Mouse (Mus musculus): ENCODE measurements at regions not wholly inside any gene's neighbourhood (a gene's known extent, or its start where the extent isn't known, plus 50 kb on each side); places are given as distances from the start of the nearest gene placed in this dataset.

GRCm38 (mm10) chr8:92605631-92606030, 68.5 kb upstream of the Irx6 start:
- no peak for ATAC-seq (ENCODE audit: insufficient number of reproducible peaks, insufficient read depth, low FRiP score, low read depth)
- Histone ChIP-seq H3K4me2 (replicated peaks; ENCODE audit: low read depth, low read length) (no peak overlapping the region), H3K9me3 (ENCODE audit: control insufficient read depth, low read depth, low read length) (no peaks in the 10 kb centered on the region), H3K9ac (replicated peaks; ENCODE audit: low read depth, low read length) (no peak overlapping the region), H3K36me3 (ENCODE audit: control insufficient read depth, insufficient read depth, low read length) (no peaks in the 10 kb centered on the region), H3K4me1 (ENCODE audit: control insufficient read depth, insufficient read depth, low read length) (no peaks in the 10 kb centered on the region), H3K27me3 (ENCODE audit: control insufficient read depth, insufficient read depth, low read length) (no peaks in the 10 kb centered on the region), H3K4me3 (ENCODE audit: low read depth, low read length) (no peak overlapping the region), H3K27ac (ENCODE audit: low read length) (no peak overlapping the region)
- 92% methylated on average over 5 of the region's 5 CpGs for WGBS

- no peak for ATAC-seq (ENCODE audit: insufficient number of reproducible peaks, insufficient read depth, low FRiP score, low read depth)
- Histone ChIP-seq H3K9me3 (ENCODE audit: control insufficient read depth, low read depth, low read length) (no peaks in the 10 kb centered on the region), H3K4me3 (ENCODE audit: low read depth, low read length) (no peak overlapping the region), H3K36me3 (ENCODE audit: control insufficient read depth, insufficient read depth, low read length) (no peaks in the 10 kb centered on the region), H3K27ac (ENCODE audit: low read length) (no peak overlapping the region), H3K4me2 (replicated peaks; ENCODE audit: low read depth, low read length) (no peak overlapping the region), H3K9ac (replicated peaks; ENCODE audit: low read depth, low read length) (no peak overlapping the region), H3K4me1 (ENCODE audit: control insufficient read depth, insufficient read depth, low read length) (no peaks in the 10 kb centered on the region), H3K27me3 (ENCODE audit: control insufficient read depth, insufficient read depth, low read length) (no peaks in the 10 kb centered on the region)
- 75% methylated on average over 6 of the region's 6 CpGs for WGBS
These were observed 66.5 kb upstream of the Irx6 start for GRCm38 (mm10) chr8:92607604-92608003.

GRCm38 (mm10) chr8:92609908-92610307, 64.2 kb upstream of the Irx6 start:
- Histone ChIP-seq H3K36me3 (ENCODE audit: control insufficient read depth, insufficient read depth, low read length) (no peaks in the 10 kb centered on the region), H3K27ac (ENCODE audit: low read length) (no peak overlapping the region), H3K27me3 (ENCODE audit: control insufficient read depth, insufficient read depth, low read length) (no peaks in the 10 kb centered on the region), H3K9ac (replicated peaks; ENCODE audit: low read depth, low read length) (no peak overlapping the region), H3K4me1 (ENCODE audit: control insufficient read depth, insufficient read depth, low read length) (no peaks in the 10 kb centered on the region), H3K4me3 (ENCODE audit: low read depth, low read length) (no peak overlapping the region), H3K9me3 (ENCODE audit: control insufficient read depth, low read depth, low read length) (no peaks in the 10 kb centered on the region), H3K4me2 (replicated peaks; ENCODE audit: low read depth, low read length) (no peak overlapping the region)
- no peak for ATAC-seq (ENCODE audit: insufficient number of reproducible peaks, insufficient read depth, low FRiP score, low read depth)
- WGBS = 72% methylated on average over 2 of the region's 2 CpGs

GRCm38 (mm10) chr8:92610487-92611059, 63.5 kb upstream of the Irx6 start:
- Histone ChIP-seq H3K9me3 (ENCODE audit: control insufficient read depth, low read depth, low read length) (no peaks in the 10 kb centered on the region), H3K4me3 (ENCODE audit: low read depth, low read length) (no peak overlapping the region), H3K4me1 (ENCODE audit: control insufficient read depth, insufficient read depth, low read length) (no peaks in the 10 kb centered on the region), H3K9ac (replicated peaks; ENCODE audit: low read depth, low read length) (no peak overlapping the region), H3K27ac (ENCODE audit: low read length) (no peak overlapping the region), H3K4me2 (replicated peaks; ENCODE audit: low read depth, low read length) (no peak overlapping the region), H3K27me3 (ENCODE audit: control insufficient read depth, insufficient read depth, low read length) (no peaks in the 10 kb centered on the region), H3K36me3 (ENCODE audit: control insufficient read depth, insufficient read depth, low read length) (no peaks in the 10 kb centered on the region)
- 49% methylated on average over 6 of the region's 6 CpGs for WGBS
- ATAC-seq (ENCODE audit: insufficient number of reproducible peaks, insufficient read depth, low FRiP score, low read depth) = 0 out of 2 replicates have a peak, but pooled peaks have one; percentile 28

- Histone ChIP-seq H3K4me3 (ENCODE audit: low read depth, low read length) (no peak overlapping the region), H3K36me3 (ENCODE audit: control insufficient read depth, insufficient read depth, low read length) (no peaks in the 10 kb centered on the region), H3K4me2 (replicated peaks; ENCODE audit: low read depth, low read length) (no peak overlapping the region), H3K4me1 (ENCODE audit: control insufficient read depth, insufficient read depth, low read length) (no peaks in the 10 kb centered on the region), H3K9me3 (ENCODE audit: control insufficient read depth, low read depth, low read length) (no peaks in the 10 kb centered on the region), H3K9ac (replicated peaks; ENCODE audit: low read depth, low read length) (no peak overlapping the region), H3K27ac (ENCODE audit: low read length) (no peak overlapping the region), H3K27me3 (ENCODE audit: control insufficient read depth, insufficient read depth, low read length) (no peaks in the 10 kb centered on the region)
- no peak for ATAC-seq (ENCODE audit: insufficient number of reproducible peaks, insufficient read depth, low FRiP score, low read depth)
- 33% methylated on average over 4 of the region's 4 CpGs for WGBS
These were observed 60.6 kb upstream of the Irx6 start for GRCm38 (mm10) chr8:92613486-92613885.

- Histone ChIP-seq H3K9ac (replicated peaks; ENCODE audit: low read depth, low read length) (no peak overlapping the region), H3K4me3 (ENCODE audit: low read depth, low read length) (no peak overlapping the region), H3K27ac (ENCODE audit: low read length) (no peak overlapping the region), H3K27me3 (ENCODE audit: control insufficient read depth, insufficient read depth, low read length) (no peaks in the 10 kb centered on the region), H3K4me1 (ENCODE audit: control insufficient read depth, insufficient read depth, low read length) (no peaks in the 10 kb centered on the region), H3K36me3 (ENCODE audit: control insufficient read depth, insufficient read depth, low read length) (no peaks in the 10 kb centered on the region), H3K9me3 (ENCODE audit: control insufficient read depth, low read depth, low read length) (no peaks in the 10 kb centered on the region), H3K4me2 (replicated peaks; ENCODE audit: low read depth, low read length) (no peak overlapping the region)
- WGBS = 66% methylated on average over 10 of the region's 10 CpGs
- no peak for ATAC-seq (ENCODE audit: insufficient number of reproducible peaks, insufficient read depth, low FRiP score, low read depth)
These were observed 57.6 kb upstream of the Irx6 start for GRCm38 (mm10) chr8:92616341-92617115.

- no peaks in the 10 kb centered on the region for H3K4me1 ChIP-seq (ENCODE audit: control insufficient read depth, insufficient read depth, low read length)
- ATAC-seq (ENCODE audit: insufficient number of reproducible peaks, insufficient read depth, low FRiP score, low read depth) = no peak
- 70% methylated on average over 14 of the region's 14 CpGs for WGBS
These were observed 55.8 kb upstream of the Irx6 start for GRCm38 (mm10) chr8:92618281-92618680.

More at GRCm38 (mm10) chr8:92618281-92618680, 55.8 kb upstream of the Irx6 start:
- no peak overlapping the region for H3K9ac ChIP-seq (replicated peaks; ENCODE audit: low read depth, low read length)
- no peak overlapping the region for H3K27ac ChIP-seq (ENCODE audit: low read length)
- no peak overlapping the region for H3K4me2 ChIP-seq (replicated peaks; ENCODE audit: low read depth, low read length)
- H3K4me3 ChIP-seq (ENCODE audit: low read depth, low read length) = no peak overlapping the region
- H3K9me3 ChIP-seq (ENCODE audit: control insufficient read depth, low read depth, low read length) = no peaks in the 10 kb centered on the region
- H3K27me3 ChIP-seq (ENCODE audit: control insufficient read depth, insufficient read depth, low read length) = no peaks in the 10 kb centered on the region
- H3K36me3 ChIP-seq (ENCODE audit: control insufficient read depth, insufficient read depth, low read length) = no peaks in the 10 kb centered on the region

Measured in stomach, embryonic 14.5 days (tissue).